Mouse (Mus musculus) midbrain, embryonic 16.5 days (tissue): ENCODE results near the gene Hsbp1. TPM values are rescaled to one million over a fixed set of nuclear protein-coding genes. Genes with fewer than 3 reads are reported as not detected.

ENCODE experiments used
- polyA plus RNA-seq: library from polyadenylated mRNA; unstranded; fragments of >200 nt; fragmentation: Nextera tagmentation; extraction: Ambion mirVana; gene quantifications from 2 replicates; pipeline ENCODE4 v1.2.1, GENCODE M21; 2015

The Hsbp1 gene
- polyA plus RNA-seq, 1 experiment from 2014 or later: 970 TPM

Other genes with a start within 250 kb of the Hsbp1 start
- 13.9 and 15.0 TPM in 2 replicates for gene Mlycd, start 50.4 kb downstream of the Hsbp1 start, polyA plus RNA-seq
- gene Osgin1, start 89.6 kb downstream of the Hsbp1 start, polyA plus RNA-seq: 0.45 TPM in 2 replicates
- gene Necab2, start 102.2 kb downstream of the Hsbp1 start, polyA plus RNA-seq: 65.7 and 85.9 TPM in 2 replicates
- 0.12 TPM in 1 of 2 replicates, not detected in the other for gene Slc38a8, start 157.2 kb downstream of the Hsbp1 start, polyA plus RNA-seq
- 51.4 and 61.3 TPM in 2 replicates for gene Mbtps1, start 214.2 kb downstream of the Hsbp1 start, polyA plus RNA-seq
- gene Hsdl1, start 230.7 kb downstream of the Hsbp1 start, polyA plus RNA-seq: 197 and 206 TPM in 2 replicates
- gene Dnaaf1, start 230.7 kb downstream of the Hsbp1 start, polyA plus RNA-seq: 0.75 and 0.83 TPM in 2 replicates